Mouse (Mus musculus) limb, embryonic 14.5 days (tissue): ENCODE results near the gene Dtx4. TPM values are rescaled to one million over a fixed set of nuclear protein-coding genes. Genes with fewer than 3 reads are reported as not detected.
"Not testable (repeated sequence)": the region's sequence is repeated elsewhere in the genome, so short reads cannot be mapped to it uniquely, and the experiment has no call there.

Experiments
- ATAC-seq: fragments of 200-750 bp; cut with Nextera tagmentation; 2 replicates; pipeline ENCODE4 v1.8.0; 2017; ENCODE audit warnings: low read depth, moderate number of reproducible peaks, moderate TSS enrichment; ENCODE audit not compliant: low FRiP score
- DNase-seq: peaks from one replicate; pipeline ENCODE4 v3.0.0-alpha.2; 2015; ENCODE audit warnings: low spot score
- H3K27ac ChIP-seq: fragments of 300-500 bp; sonication (generic); replicated peaks from 2 replicates; pipeline ENCODE4 v1.5.1; 2014; ENCODE audit warnings: low read depth, mild to moderate bottlenecking, low read length, moderate library complexity, mixed read lengths
- H3K27me3 ChIP-seq: fragments of 300-500 bp; sonication (generic); 2 replicates; pipeline ENCODE4 v1.6.1; 2014; ENCODE audit warnings: low read length, mixed read lengths; ENCODE audit not compliant: control insufficient read depth, insufficient read depth
- H3K36me3 ChIP-seq: fragments of 300-500 bp; sonication (generic); 2 replicates; pipeline ENCODE4 v1.6.1; 2014; ENCODE audit warnings: mild to moderate bottlenecking, low read length, moderate library complexity, mixed read lengths; ENCODE audit not compliant: control insufficient read depth, insufficient read depth
- H3K4me1 ChIP-seq: fragments of 300-500 bp; sonication (generic); 2 replicates; pipeline ENCODE4 v1.6.1; 2014; ENCODE audit warnings: antibody characterized with exemption, low read length, mixed read lengths; ENCODE audit not compliant: control insufficient read depth, insufficient read depth
- H3K4me2 ChIP-seq: fragments of 300-500 bp; sonication (generic); replicated peaks from 2 replicates; pipeline ENCODE4 v1.6.1; 2014; ENCODE audit warnings: low read depth, mild to moderate bottlenecking, low read length, moderate library complexity; ENCODE audit not compliant: severe bottlenecking
- H3K4me3 ChIP-seq: fragments of 300-500 bp; sonication (generic); replicated peaks from 2 replicates; pipeline ENCODE4 v1.5.1; 2014; ENCODE audit warnings: low read length
- H3K9ac ChIP-seq: fragments of 300-500 bp; sonication (generic); 2 replicates; pipeline ENCODE4 v1.6.1; 2014; ENCODE audit warnings: mild to moderate bottlenecking, low read depth, low read length, moderate library complexity; ENCODE audit not compliant: severe bottlenecking
- H3K9me3 ChIP-seq: fragments of 300-500 bp; sonication (generic); 2 replicates; pipeline ENCODE4 v1.6.1; 2016; ENCODE audit warnings: low read length; ENCODE audit not compliant: control insufficient read depth
- POLR2A ChIP-seq: fragments of 200-500 bp; IDR thresholded peaks from 2 replicates; pipeline ENCODE4 v1.8.0; 2012; ENCODE audit warnings: inconsistent platforms, mild to moderate bottlenecking, moderate library complexity, borderline replicate concordance; ENCODE audit not compliant: insufficient read depth, insufficient read length; ENCODE audit errors: extremely low read depth
- WGBS: fragments of 180-500 bp; shearing (Covaris S2); extraction: QIAGEN DNeasy Blood & Tissue Kit; methylation state at CpG from one replicate; pipeline ENCODE4 v1.1.7; 2014; 5-methylcytosine and 5-hydroxymethylcytosine counted together
- polyA plus RNA-seq, 2 experiments: library from polyadenylated mRNA; depleted of rRNA in 1 of 2; stranded (reverse) in 1 of 2; unstranded in 1 of 2; fragments of >200 nt; fragmentation: Nextera tagmentation in 1 of 2; extraction: Ambion mirVana in 1 of 2; gene quantifications; 2 replicates each; pipeline versions ENCODE4 v1.2.1 to v1.2.3; 2012 to 2014

Dtx4 gene
- polyA plus RNA-seq (2012; rRNA removed) = 10.3 and 10.6 TPM in 2 replicates
- 10.4 TPM in 2 replicates for polyA plus RNA-seq (2014; fragmentation: Nextera tagmentation; extraction: Ambion mirVana)

GRCm38 (mm10) chr19:12501370-12502347 lies at the start of gene Dtx4:
Dtx4 (minus strand) TSS chr19:12501454.
- ATAC-seq = peak; percentile 87
- no peaks in the 10 kb centered on the region for H3K36me3 ChIP-seq

GRCm38 (mm10) chr19:12550005-12550942 lies 49.0 kb upstream of the Dtx4 start:
- Histone ChIP-seq H3K9me3 (no peaks in the 10 kb centered on the region), H3K36me3 (no peaks in the 10 kb centered on the region), H3K4me1 (no peaks in the 10 kb centered on the region), H3K27ac (no peak overlapping the region), H3K9ac (no peak overlapping the region), H3K4me2 (no peak overlapping the region), H3K27me3 (no peaks in the 10 kb centered on the region), H3K4me3 (no peak overlapping the region)
- 74% methylated on average over 5 of the region's 5 CpGs for WGBS
- ATAC-seq (no peak), DNase-seq (no peak)
- no peak for TF ChIP-seq POLR2A

More at GRCm38 (mm10) chr19:12501370-12502347, at the start of gene Dtx4:
- Histone ChIP-seq H3K4me2 (peak within 1 kb of the TSS; percentile 93), H3K4me1 (peaks cover 7% of the 10 kb centered on the region; the same call in 1 of the 2 replicates), H3K27ac (peak within 1 kb of the TSS; percentile 76), H3K9ac (peak within 1 kb of the TSS; percentile 84), H3K4me3 (peak within 1 kb of the TSS; percentile 72), H3K27me3 (0 out of 2 replicates have a peak, but pooled peaks cover 7% of the 10 kb centered on the region), H3K9me3 (no peaks in the 10 kb centered on the region)
- WGBS = under 1% methylated on average over 58 of the region's 80 CpGs
- peak; percentile 94 for DNase-seq
- 0 out of 2 replicates have a peak, but pooled peaks have one; percentile 12 for TF ChIP-seq POLR2A

- DNase-seq (no peak), ATAC-seq (no peak)
- Histone ChIP-seq H3K27me3 (no peaks in the 10 kb centered on the region), H3K36me3 (no peaks in the 10 kb centered on the region), H3K9ac (no peak overlapping the region), H3K4me3 (no peak overlapping the region), H3K9me3 (no peaks in the 10 kb centered on the region), H3K27ac (no peak overlapping the region), H3K4me2 (no peak overlapping the region), H3K4me1 (no peaks in the 10 kb centered on the region)
- 77% methylated on average over 5 of the region's 5 CpGs for WGBS
- TF ChIP-seq POLR2A = no peak
Measured at GRCm38 (mm10) chr19:12549166-12549565, 47.9 kb upstream of the Dtx4 start.

GRCm38 (mm10) chr19:12545440-12545839 lies 44.2 kb upstream of the Dtx4 start, which contains the start of gene Fam111a:
Fam111a (plus strand) TSS chr19:12545740.
- not testable (repeated sequence) for H3K4me2 ChIP-seq, H3K4me3 ChIP-seq, H3K9ac ChIP-seq, DNase-seq, H3K27ac ChIP-seq, H3K27me3 ChIP-seq, H3K4me1 ChIP-seq, H3K36me3 ChIP-seq, H3K9me3 ChIP-seq, ATAC-seq
- WGBS = 90% methylated on average over 11 of the region's 11 CpGs

- no peak for DNase-seq
- no peak overlapping the region for H3K27ac ChIP-seq
- H3K9ac ChIP-seq = no peak overlapping the region
- no peaks in the 10 kb centered on the region for H3K4me1 ChIP-seq
- no peak overlapping the region for H3K4me2 ChIP-seq
- no peak overlapping the region for H3K4me3 ChIP-seq
- H3K27me3 ChIP-seq = no peaks in the 10 kb centered on the region
- WGBS = 5% methylated on average over 2 of the region's 2 CpGs
- no peaks in the 10 kb centered on the region for H3K9me3 ChIP-seq
- TF ChIP-seq POLR2A = no peak
- no peak for ATAC-seq
- H3K36me3 ChIP-seq = no peaks in the 10 kb centered on the region
Measured at GRCm38 (mm10) chr19:12541644-12542043, 40.4 kb upstream of the Dtx4 start.
